Mouse (Mus musculus) layer of hippocampus, adult 9-10 months (tissue): ENCODE data around the gene Oit1.
A peak's percentile ranks its signal among the peaks of the same experiment; 100 is the strongest.

ENCODE experiments used
- DNase-seq: peaks from one replicate; pipeline ENCODE4 v3.0.0; 2022; ENCODE audit warnings: low spot score

Oit1 gene

GRCm38 (mm10) chr14:8378685-8379313 lies at the start of gene Oit1:
Gene Oit1, minus strand, starts transcription at chr14:8378754.
- no peak for DNase-seq

GRCm38 (mm10) chr14:8422833-8423232 lies 44.3 kb upstream of the Oit1 start:
- DNase-seq: no peak

GRCm38 (mm10) chr14:8421199-8421787 lies 42.7 kb upstream of the Oit1 start:
- DNase-seq: no peak

GRCm38 (mm10) chr14:8418610-8419009 lies 40.1 kb upstream of the Oit1 start:
- DNase-seq: no peak

- DNase-seq: no peak
These were observed 27.4 kb upstream of the Oit1 start for GRCm38 (mm10) chr14:8405946-8406345.

GRCm38 (mm10) chr14:8403310-8403709 lies 24.8 kb upstream of the Oit1 start:
- DNase-seq: no peak

GRCm38 (mm10) chr14:8398507-8398906 lies 20.0 kb upstream of the Oit1 start:
- no peak for DNase-seq

GRCm38 (mm10) chr14:8395690-8396287 lies 17.2 kb upstream of the Oit1 start:
- no peak for DNase-seq

GRCm38 (mm10) chr14:8392181-8392825 lies 13.7 kb upstream of the Oit1 start:
- DNase-seq: no peak

- DNase-seq: no peak
These were observed 9.2 kb downstream of the Oit1 start for GRCm38 (mm10) chr14:8369394-8369793.

GRCm38 (mm10) chr14:8368900-8369299 lies 9.7 kb downstream of the Oit1 start:
- DNase-seq: no peak

- DNase-seq: no peak
These were observed 10.6 kb downstream of the Oit1 start for GRCm38 (mm10) chr14:8367727-8368520.

- no peak for DNase-seq
These were observed 11.4 kb downstream of the Oit1 start for GRCm38 (mm10) chr14:8367121-8367520.

- DNase-seq: no peak
These were observed 12.7 kb downstream of the Oit1 start for GRCm38 (mm10) chr14:8365833-8366232.

- DNase-seq: no peak
These were observed 21.7 kb downstream of the Oit1 start for GRCm38 (mm10) chr14:8356836-8357235.

GRCm38 (mm10) chr14:8355999-8356501 lies 22.5 kb downstream of the Oit1 start:
- DNase-seq: peak; percentile 54

GRCm38 (mm10) chr14:8348927-8349326 lies 29.6 kb downstream of the Oit1 start:
- no peak for DNase-seq

GRCm38 (mm10) chr14:8346255-8346997 lies 32.1 kb downstream of the Oit1 start:
- peak; percentile 63 for DNase-seq

- no peak for DNase-seq
These were observed 33.0 kb downstream of the Oit1 start for GRCm38 (mm10) chr14:8345566-8345965.

- DNase-seq: no peak
These were observed 35.9 kb downstream of the Oit1 start for GRCm38 (mm10) chr14:8342509-8343106.

GRCm38 (mm10) chr14:8340226-8340625 lies 38.3 kb downstream of the Oit1 start:
- no peak for DNase-seq
